Mouse (Mus musculus) kidney, embryonic 14.5 days (tissue): ENCODE measurements at regions not wholly inside any gene's neighbourhood (a gene's known extent, or its start where the extent isn't known, plus 50 kb on each side); places are given as distances from the start of the nearest gene placed in this dataset.

ENCODE experiments used
- ATAC-seq: fragments of 200-750 bp; cut with Nextera tagmentation; 2 replicates; pipeline ENCODE4 v1.8.0; 2017; ENCODE audit warnings: moderate number of reproducible peaks, mild to moderate bottlenecking, moderate TSS enrichment, moderate library complexity; ENCODE audit not compliant: low FRiP score, low TSS enrichment
- H3K27ac ChIP-seq: fragments of 300-500 bp; sonication (generic); 2 replicates; pipeline ENCODE4 v1.5.1; 2014; ENCODE audit warnings: low read depth, mild to moderate bottlenecking, low read length, moderate library complexity, mixed read lengths
- H3K27me3 ChIP-seq: fragments of 300-500 bp; sonication (generic); 2 replicates; pipeline ENCODE4 v1.6.1; 2014; ENCODE audit warnings: mild to moderate bottlenecking, low read length; ENCODE audit not compliant: control insufficient read depth, insufficient read depth
- H3K36me3 ChIP-seq: fragments of 300-500 bp; sonication (generic); 2 replicates; pipeline ENCODE4 v1.6.1; 2014; ENCODE audit warnings: low read length, mixed read lengths; ENCODE audit not compliant: control insufficient read depth, insufficient read depth
- H3K4me1 ChIP-seq: fragments of 300-500 bp; sonication (generic); 2 replicates; pipeline ENCODE4 v1.6.1; 2014; ENCODE audit warnings: low read length, mixed read lengths; ENCODE audit not compliant: control insufficient read depth, insufficient read depth
- H3K4me2 ChIP-seq: fragments of 300-500 bp; sonication (generic); replicated peaks from 2 replicates; pipeline ENCODE4 v1.6.1; 2014; ENCODE audit warnings: low read depth, mild to moderate bottlenecking, low read length
- H3K4me3 ChIP-seq: fragments of 300-500 bp; sonication (generic); 2 replicates; pipeline ENCODE4 v1.5.1; 2014; ENCODE audit warnings: mild to moderate bottlenecking, low read length
- H3K9ac ChIP-seq: fragments of 300-500 bp; sonication (generic); 2 replicates; pipeline ENCODE4 v1.6.1; 2014; ENCODE audit warnings: low read depth, mild to moderate bottlenecking, low read length, moderate library complexity
- H3K9me3 ChIP-seq: fragments of 300-500 bp; sonication (generic); 2 replicates; pipeline ENCODE4 v1.6.1; 2016; ENCODE audit warnings: low read length; ENCODE audit not compliant: control insufficient read depth
- WGBS: fragments of 180-500 bp; shearing (Covaris S2); extraction: QIAGEN DNeasy Blood & Tissue Kit; methylation state at CpG from one replicate; pipeline ENCODE4 v1.1.7; 2014; 5-methylcytosine and 5-hydroxymethylcytosine counted together

DNA sequence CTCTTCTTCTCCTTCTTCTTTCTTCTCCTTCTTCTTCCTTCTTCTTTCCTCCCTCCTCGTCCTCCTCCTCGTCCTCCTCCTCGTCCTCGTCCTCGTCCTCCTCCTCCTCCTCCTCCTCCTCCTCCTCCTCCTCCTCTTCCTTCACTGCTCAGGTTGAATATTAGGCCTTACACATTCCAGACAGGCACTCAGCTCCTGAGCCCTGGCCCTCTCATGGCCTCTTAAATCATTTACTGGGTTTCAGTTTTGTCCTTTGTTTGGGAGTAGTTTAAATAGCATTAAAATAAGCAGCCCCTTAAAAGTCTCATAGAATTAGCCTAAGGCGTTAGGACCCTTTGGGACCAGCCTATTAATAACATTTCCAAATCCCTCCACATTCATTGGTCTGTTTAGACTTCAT is 57.3 kb upstream of the Armc2 start:
- H3K4me3 ChIP-seq, result no peak overlapping the region
- no peak overlapping the region for H3K27ac ChIP-seq
- H3K27me3 ChIP-seq, result no peaks in the 10 kb centered on the region
- no peak overlapping the region for H3K4me2 ChIP-seq
- no peaks in the 10 kb centered on the region for H3K36me3 ChIP-seq
- ATAC-seq, result no peak
- no peaks in the 10 kb centered on the region for H3K4me1 ChIP-seq
- H3K9me3 ChIP-seq, result no peaks in the 10 kb centered on the region; the same call in 1 of the 2 replicates
- WGBS, result 72% methylated on average over 6 of the region's 6 CpGs
- no peak overlapping the region for H3K9ac ChIP-seq

DNA sequence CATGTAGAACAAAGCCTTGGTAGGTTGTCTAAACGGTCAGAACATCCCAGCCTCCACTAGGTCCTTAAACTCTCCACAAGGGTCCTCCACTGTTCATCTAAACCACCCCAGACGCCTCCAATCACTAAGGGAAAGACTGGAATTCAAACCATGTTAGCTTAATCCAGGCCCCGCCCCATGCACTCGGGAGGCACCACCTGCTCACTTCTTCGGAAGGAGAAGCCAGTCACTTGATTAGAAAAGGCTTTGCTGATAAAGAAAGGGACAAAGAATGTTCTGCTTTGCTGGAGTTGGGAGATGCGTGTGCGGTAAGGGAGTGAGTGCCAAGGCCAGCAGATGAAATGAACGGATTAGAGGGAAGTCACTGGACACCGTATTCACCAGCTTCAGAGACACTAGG is 54.5 kb upstream of the Armc2 start:
- Histone ChIP-seq H3K4me3 (no peak overlapping the region), H3K27ac (no peak overlapping the region), H3K4me1 (no peaks in the 10 kb centered on the region), H3K9ac (no peak overlapping the region), H3K36me3 (no peaks in the 10 kb centered on the region), H3K4me2 (no peak overlapping the region), H3K27me3 (no peaks in the 10 kb centered on the region), H3K9me3 (no peaks in the 10 kb centered on the region; the same call in 1 of the 2 replicates)
- no peak for ATAC-seq
- 41% methylated on average over 9 of the region's 9 CpGs for WGBS

DNA sequence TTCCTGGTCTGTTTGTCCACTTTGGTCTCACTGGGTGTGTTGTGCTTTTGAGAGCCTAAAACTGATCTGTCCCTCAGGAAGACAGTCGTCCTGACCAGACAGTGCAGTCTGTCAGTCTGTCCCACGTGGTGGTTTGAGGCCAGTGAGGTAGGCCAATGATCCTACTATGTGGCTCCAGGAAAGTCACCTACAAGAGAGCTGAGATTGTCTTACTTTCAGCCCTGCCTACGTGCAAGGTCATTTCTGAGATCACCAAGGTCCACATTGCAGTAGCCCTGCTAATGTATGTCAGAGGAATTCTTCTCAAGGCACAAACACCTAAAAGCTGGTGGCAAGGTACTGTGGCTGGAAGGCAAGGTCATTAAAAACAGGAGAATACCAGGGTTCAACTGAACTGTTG is 53.9 kb upstream of the Armc2 start:
- no peak for ATAC-seq
- no peaks in the 10 kb centered on the region; the same call in 1 of the 2 replicates for H3K9me3 ChIP-seq
- no peak overlapping the region for H3K4me3 ChIP-seq
- no peak overlapping the region for H3K9ac ChIP-seq
- no peaks in the 10 kb centered on the region for H3K4me1 ChIP-seq
- H3K4me2 ChIP-seq, result no peak overlapping the region
- H3K27ac ChIP-seq, result no peak overlapping the region
- WGBS, result 46% methylated on average over 3 of the region's 3 CpGs
- no peaks in the 10 kb centered on the region for H3K36me3 ChIP-seq
- no peaks in the 10 kb centered on the region for H3K27me3 ChIP-seq

DNA sequence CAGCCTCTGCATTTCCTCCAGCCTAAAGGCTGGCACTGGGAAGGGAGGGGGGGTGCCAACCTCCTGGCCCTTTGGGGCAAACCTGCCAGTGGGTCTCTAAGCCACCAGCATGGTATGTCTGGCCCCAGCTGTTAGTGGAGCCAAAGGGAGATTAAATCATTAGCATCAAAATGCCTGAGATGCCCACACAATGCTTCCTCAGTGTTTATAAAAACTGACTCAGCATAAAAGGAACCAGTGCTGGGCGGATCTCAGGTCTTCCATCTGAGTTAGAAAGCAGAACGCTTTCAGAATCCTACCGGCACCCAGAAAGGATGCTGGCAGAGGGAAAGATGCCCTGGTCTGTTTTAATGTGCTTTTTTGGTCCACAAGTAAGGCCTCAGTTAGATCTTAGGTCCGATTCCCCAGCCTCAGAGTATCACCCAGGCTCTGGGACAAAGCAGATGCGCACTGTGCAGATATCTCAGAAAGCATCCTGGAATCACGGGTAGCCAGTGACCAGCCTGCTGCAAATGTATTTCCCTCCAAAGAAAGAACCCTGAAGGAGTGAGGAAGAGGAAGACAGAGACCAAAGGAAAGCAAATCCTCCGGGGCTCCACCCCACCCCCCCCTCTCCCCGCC is 53.3 kb upstream of the Armc2 start:
- H3K36me3 ChIP-seq, result no peaks in the 10 kb centered on the region
- H3K9ac ChIP-seq, result no peak overlapping the region
- no peaks in the 10 kb centered on the region for H3K4me1 ChIP-seq
- no peak overlapping the region for H3K27ac ChIP-seq
- no peak for ATAC-seq
- H3K27me3 ChIP-seq, result no peaks in the 10 kb centered on the region
- no peak overlapping the region for H3K4me2 ChIP-seq
- no peak overlapping the region for H3K4me3 ChIP-seq
- 48% methylated on average over 7 of the region's 8 CpGs for WGBS
- H3K9me3 ChIP-seq, result no peaks in the 10 kb centered on the region; the same call in 1 of the 2 replicates

DNA sequence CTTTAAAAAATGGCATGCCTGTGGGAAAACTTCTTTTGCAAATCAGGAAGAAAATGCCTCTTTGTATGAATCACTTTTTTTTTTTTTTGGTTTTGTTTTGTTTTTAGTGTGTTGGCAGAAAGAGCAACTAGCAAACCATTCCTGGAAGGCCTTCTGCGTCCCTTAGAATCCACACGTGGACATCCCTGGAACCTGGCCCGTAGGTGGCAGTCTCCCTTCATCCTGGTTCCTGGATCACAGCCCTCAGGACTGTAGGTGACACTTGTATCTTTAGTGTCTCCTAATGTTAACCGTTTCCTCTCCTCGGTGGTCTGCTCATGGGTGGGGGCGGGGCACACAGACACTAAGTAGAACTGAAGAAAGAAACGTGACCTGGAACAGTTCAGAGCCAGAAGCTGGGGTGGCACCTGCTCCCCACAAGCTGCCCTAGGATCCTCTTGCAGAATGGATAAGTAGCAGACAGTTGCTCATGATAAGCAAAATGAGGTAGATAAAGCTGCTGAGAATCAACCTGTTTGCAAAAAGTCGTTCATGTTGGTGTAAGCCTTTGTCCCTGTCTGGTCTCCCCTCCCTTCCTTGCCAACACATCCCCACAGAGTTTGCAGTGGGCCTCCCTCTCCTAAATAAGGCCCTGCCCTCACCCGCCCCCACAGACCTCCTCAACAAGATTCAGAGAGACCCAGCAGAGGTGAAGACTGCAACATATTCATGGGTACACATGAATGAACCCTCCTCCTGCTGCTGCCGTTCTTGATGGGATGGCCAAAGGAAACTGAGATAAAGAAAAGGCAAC is 52.6 kb upstream of the Armc2 start:
- H3K4me3 ChIP-seq, result no peak overlapping the region
- no peak overlapping the region for H3K4me2 ChIP-seq
- H3K36me3 ChIP-seq, result no peaks in the 10 kb centered on the region
- 23% methylated on average over 10 of the region's 10 CpGs for WGBS
- H3K27me3 ChIP-seq, result no peaks in the 10 kb centered on the region
- no peaks in the 10 kb centered on the region for H3K4me1 ChIP-seq
- peak; percentile 61 for ATAC-seq
- no peaks in the 10 kb centered on the region; the same call in 1 of the 2 replicates for H3K9me3 ChIP-seq
- H3K27ac ChIP-seq, result no peak overlapping the region
- H3K9ac ChIP-seq, result no peak overlapping the region

DNA sequence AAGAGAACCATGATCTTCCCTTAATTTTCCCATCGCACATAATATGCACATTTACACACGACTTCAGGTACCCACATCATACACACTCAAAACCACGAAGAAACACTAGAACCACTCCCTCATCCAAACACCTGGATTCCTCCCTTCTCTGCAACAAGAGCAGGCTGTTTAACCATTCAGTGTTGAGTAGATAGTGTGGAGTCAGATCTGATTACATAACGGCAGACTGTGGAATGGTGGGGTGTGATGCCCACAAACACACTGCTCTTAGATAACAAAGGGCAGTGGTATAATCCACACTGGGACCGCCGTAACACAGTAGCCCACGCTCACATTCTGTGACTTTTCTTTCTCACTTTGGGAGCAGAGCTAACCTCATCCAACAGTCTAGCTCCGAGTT is 51.5 kb upstream of the Armc2 start:
- WGBS, result 89% methylated on average over 8 of the region's 8 CpGs
- ATAC-seq, result no peak

DNA sequence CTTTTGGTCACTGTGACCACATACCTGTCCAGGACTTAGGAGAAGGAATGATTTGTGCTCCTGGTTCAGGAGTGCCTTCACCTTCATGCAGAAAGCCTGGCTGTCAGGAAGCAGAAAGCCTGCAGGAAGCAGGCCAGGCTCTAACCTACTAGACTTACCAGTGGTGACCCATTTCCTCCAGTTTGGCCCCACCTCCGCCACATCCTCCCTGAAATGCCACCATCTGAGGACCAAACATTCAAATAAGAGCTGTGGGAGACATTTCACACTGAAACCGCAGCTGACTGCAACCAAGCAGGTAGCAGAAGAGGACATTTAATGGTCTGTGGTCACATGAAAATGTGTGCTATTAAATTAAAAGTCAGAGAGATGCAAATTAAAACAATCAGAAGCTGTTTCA is 50.3 kb upstream of the Armc2 start:
- H3K27me3 ChIP-seq, result no peaks in the 10 kb centered on the region
- no peak for ATAC-seq
- H3K9me3 ChIP-seq, result no peaks in the 10 kb centered on the region
- 80% methylated on average over 2 of the region's 2 CpGs for WGBS
- no peaks in the 10 kb centered on the region for H3K4me1 ChIP-seq
- no peaks in the 10 kb centered on the region for H3K36me3 ChIP-seq
- H3K27ac ChIP-seq, result no peak overlapping the region
- no peak overlapping the region for H3K4me2 ChIP-seq
- H3K4me3 ChIP-seq, result no peak overlapping the region
- no peak overlapping the region for H3K9ac ChIP-seq

More for the DNA sequence above, 51.5 kb upstream of the Armc2 start:
- no peaks in the 10 kb centered on the region for H3K4me1 ChIP-seq
- no peak overlapping the region for H3K9ac ChIP-seq
- no peak overlapping the region for H3K4me2 ChIP-seq
- no peaks in the 10 kb centered on the region for H3K27me3 ChIP-seq
- no peak overlapping the region for H3K27ac ChIP-seq
- no peaks in the 10 kb centered on the region for H3K36me3 ChIP-seq
- H3K4me3 ChIP-seq, result no peak overlapping the region
- H3K9me3 ChIP-seq, result no peaks in the 10 kb centered on the region
